Mouse (Mus musculus) G1E-ER4 (cell line): ENCODE measurements around the gene Vwa5b2. TPM values are rescaled to one million over a fixed set of nuclear protein-coding genes. Genes with fewer than 3 reads are reported as not detected.

Experiments
- GATA1 ChIP-seq: IDR thresholded peaks from one replicate; pipeline ENCODE4 v1.8.0; 2012; ENCODE audit warnings: low read length, inconsistent platforms
- polyA plus RNA-seq: library from polyadenylated mRNA; stranded (reverse); fragments of >175 nt; gene quantifications from 2 replicates; pipeline ENCODE4 v1.2.3, GENCODE M21; 2012

Gene Vwa5b2
- polyA plus RNA-seq = 0.06 and 0.13 TPM in 2 replicates

GRCm38 (mm10) chr16:20589366-20589938 lies at the start of gene Vwa5b2:
Gene Vwa5b2, plus strand, starts transcription at chr16:20589471.
- no peak for TF ChIP-seq GATA1

GRCm38 (mm10) chr16:20539649-20540048 lies 49.6 kb upstream of the Vwa5b2 start:
- TF ChIP-seq GATA1 = no peak

- no peak for TF ChIP-seq GATA1
Observed at GRCm38 (mm10) chr16:20540438-20540837, 48.8 kb upstream of the Vwa5b2 start.

DNA sequence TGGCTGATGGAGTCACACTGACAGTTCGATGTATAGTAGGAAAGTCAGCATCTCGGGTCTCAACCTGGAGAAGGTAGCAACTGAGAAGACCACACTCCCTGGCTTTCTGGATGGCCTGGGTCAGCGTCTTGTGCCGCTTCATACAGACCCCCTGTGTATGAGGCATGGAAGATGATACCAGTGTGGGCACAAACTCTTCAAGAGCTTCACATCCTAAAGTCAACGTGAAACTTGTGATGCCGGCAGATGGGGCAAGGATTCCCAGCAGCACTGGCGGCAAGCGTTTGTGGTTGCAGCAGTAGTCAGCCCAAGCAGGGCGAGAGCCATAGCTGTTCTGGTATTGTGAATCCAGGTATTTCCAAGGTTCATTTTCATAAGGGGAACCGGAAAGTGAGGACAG lies 43.6 kb upstream of the Vwa5b2 start:
- TF ChIP-seq GATA1 = no peak

DNA sequence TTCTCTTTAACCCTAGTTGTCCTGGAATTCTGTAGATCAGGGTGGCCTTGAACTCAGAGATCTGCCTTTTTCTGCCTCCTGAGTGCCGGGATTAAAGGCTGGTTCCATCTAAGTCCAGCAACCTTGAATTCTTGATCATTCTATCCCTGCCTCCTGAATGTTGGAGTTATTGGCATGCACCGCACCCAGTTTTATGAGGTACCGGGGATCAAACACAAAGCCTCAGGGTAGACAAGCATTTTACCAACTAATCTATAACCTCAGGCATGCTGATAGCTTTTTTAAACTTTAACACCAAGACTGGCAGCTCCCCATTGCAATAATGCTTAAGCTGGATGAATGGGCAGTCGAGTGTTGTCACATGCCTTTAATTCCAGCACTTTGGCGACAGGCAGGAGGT lies 41.8 kb upstream of the Vwa5b2 start:
- TF ChIP-seq GATA1 = no peak

DNA sequence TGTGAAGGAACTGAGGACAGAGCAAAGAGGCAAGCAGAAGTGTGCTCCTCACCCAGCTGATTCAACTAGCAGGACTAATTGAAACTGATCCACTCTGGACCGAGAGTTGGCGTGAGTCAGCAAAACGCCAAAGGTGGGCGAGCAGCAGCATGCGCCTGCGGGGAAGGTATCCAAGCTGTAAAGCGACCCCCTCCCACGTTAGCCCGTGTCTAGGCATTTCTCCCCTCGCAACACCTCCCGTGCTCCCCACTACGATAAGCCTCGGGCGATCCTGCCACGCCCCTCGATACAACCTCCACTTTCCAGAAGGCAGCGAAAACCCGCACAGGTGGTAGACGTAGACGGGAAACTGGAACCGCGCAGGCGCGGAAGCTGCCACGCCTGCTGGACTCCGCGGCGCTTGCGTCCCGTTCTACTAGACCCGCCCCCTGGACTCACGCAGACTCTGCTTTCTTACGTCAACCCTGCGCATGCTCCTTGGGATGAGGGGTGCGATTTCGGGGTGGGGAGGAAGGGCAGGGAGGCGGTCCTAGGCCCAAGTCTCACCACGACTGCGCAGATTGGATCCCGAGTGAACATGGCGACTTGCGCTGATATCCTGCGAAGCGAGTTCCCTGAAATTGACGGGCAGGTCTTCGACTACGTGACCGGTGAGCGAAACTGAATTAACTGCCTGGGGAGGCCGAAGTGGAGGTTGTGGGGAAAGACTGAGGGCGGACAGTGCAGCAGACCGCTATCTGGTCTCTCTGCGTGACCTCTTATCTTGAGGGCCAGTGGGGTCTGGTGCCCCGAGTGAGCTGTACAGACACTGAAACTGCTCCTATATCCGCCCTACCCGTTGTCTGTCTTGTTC lies 40.9 kb upstream of the Vwa5b2 start, which contains the start of gene Abcf3:
Gene Abcf3, plus strand, starts transcription at position 482 of the 853 bp plus-strand sequence.
- no peak for TF ChIP-seq GATA1

- TF ChIP-seq GATA1 = no peak
Observed at GRCm38 (mm10) chr16:20549161-20549560, 40.1 kb upstream of the Vwa5b2 start.

- no peak for TF ChIP-seq GATA1
Observed at GRCm38 (mm10) chr16:20551691-20552090, 37.6 kb upstream of the Vwa5b2 start.

- no peak for TF ChIP-seq GATA1
Observed at GRCm38 (mm10) chr16:20552594-20552993, 36.7 kb upstream of the Vwa5b2 start.

- TF ChIP-seq GATA1 = no peak
Observed at GRCm38 (mm10) chr16:20555000-20555399, 34.3 kb upstream of the Vwa5b2 start.

DNA sequence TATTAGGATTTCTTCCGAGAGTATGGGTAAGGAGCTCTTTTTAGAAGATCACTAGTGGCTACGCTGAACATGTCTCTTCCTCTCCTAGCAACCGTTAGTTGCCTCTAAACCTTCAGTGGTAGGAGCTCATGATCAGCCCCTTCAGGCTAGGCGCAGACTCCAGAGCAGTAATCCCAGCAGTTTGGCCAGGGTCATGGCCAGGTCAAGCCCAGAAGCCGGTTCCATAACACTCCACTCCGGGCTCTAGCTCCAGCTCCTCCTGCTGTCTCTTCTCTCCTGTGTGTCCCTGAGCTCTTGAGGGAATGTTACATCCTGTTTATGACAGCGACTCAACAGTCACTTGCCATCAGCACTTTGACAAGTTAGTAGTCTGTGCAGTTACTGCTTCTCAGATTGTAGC lies 31.9 kb upstream of the Vwa5b2 start:
- no peak for TF ChIP-seq GATA1

GRCm38 (mm10) chr16:20565075-20565474 lies 24.2 kb upstream of the Vwa5b2 start:
- no peak for TF ChIP-seq GATA1

- no peak for TF ChIP-seq GATA1
Observed at GRCm38 (mm10) chr16:20589939-20590679, 838 bp downstream of the Vwa5b2 start.

- no peak for TF ChIP-seq GATA1
Observed at GRCm38 (mm10) chr16:20590680-20591038, 1.4 kb downstream of the Vwa5b2 start.

GRCm38 (mm10) chr16:20591076-20591705 lies 1.9 kb downstream of the Vwa5b2 start:
- TF ChIP-seq GATA1 = no peak
